Mouse (Mus musculus) brown adipose tissue, adult 24 weeks (tissue): Measurements from ENCODE around the gene Agrn. TPM values are rescaled to one million over a fixed set of nuclear protein-coding genes. Genes with fewer than 3 reads are reported as not detected.

Experiments used
- H3K27ac ChIP-seq: fragments of 200-500 bp; replicated peaks from 2 replicates; pipeline ENCODE4 v1.5.1; 2012; ENCODE audit warnings: low read depth, mild to moderate bottlenecking, low read length
- H3K4me1 ChIP-seq: fragments of 200-500 bp; 2 replicates; pipeline ENCODE4 v1.6.1; 2012; ENCODE audit warnings: low read length, mixed read lengths; ENCODE audit not compliant: control insufficient read depth, insufficient read depth, insufficient read length
- H3K4me3 ChIP-seq: fragments of 200-500 bp; 2 replicates; pipeline ENCODE4 v1.5.1; 2012; ENCODE audit warnings: low read depth, mild to moderate bottlenecking, low read length, moderate library complexity; ENCODE audit not compliant: insufficient read depth
- polyA plus RNA-seq: library from polyadenylated mRNA; stranded (reverse); fragments of >200 nt; gene quantifications from 2 replicates; pipeline ENCODE4 v1.2.4, GENCODE M21; 2012; ENCODE audit not compliant: missing spikeins, insufficient read depth, insufficient read length

Agrn gene
- polyA plus RNA-seq: 9.5 and 18.5 TPM in 2 replicates

GRCm38 (mm10) chr4:156197131-156197828 is at the start of gene Agrn:
TSS of gene Agrn (minus strand) at chr4:156197488.
- H3K27ac ChIP-seq: peak within 1 kb of the TSS; percentile 57; the same call in 1 of the 2 replicates
- H3K4me1 ChIP-seq: peaks cover 5% of the 10 kb centered on the region
- H3K4me3 ChIP-seq: peak within 1 kb of the TSS; percentile 80

GRCm38 (mm10) chr4:156236651-156237447 is 39.6 kb upstream of the Agrn start:
- Histone ChIP-seq H3K4me1 (peaks cover 2% of the 10 kb centered on the region; the same call in 1 of the 2 replicates), H3K4me3 (peak overlapping the region; percentile 96), H3K27ac (no peak overlapping the region)

GRCm38 (mm10) chr4:156235808-156236533 is 38.7 kb upstream of the Agrn start, which contains the start of gene Noc2l:
TSS of gene Noc2l (plus strand) at chr4:156236010.
- Histone ChIP-seq H3K4me1 (peaks cover 2% of the 10 kb centered on the region; the same call in 1 of the 2 replicates), H3K4me3 (peak within 1 kb of the TSS; percentile 96), H3K27ac (peak within 1 kb of the TSS; percentile 45)

- Histone ChIP-seq H3K4me1 (peaks cover 2% of the 10 kb centered on the region; the same call in 1 of the 2 replicates), H3K4me3 (peak overlapping the region; percentile 53), H3K27ac (peak overlapping the region; percentile 23; the same call in 1 of the 2 replicates)
Measured at GRCm38 (mm10) chr4:156235360-156235770, 38.1 kb upstream of the Agrn start.

GRCm38 (mm10) chr4:156234701-156235213 is 37.5 kb upstream of the Agrn start, which contains the start of gene Plekhn1:
TSS of gene Plekhn1 (minus strand) at chr4:156234857.
- peak within 1 kb of the TSS; percentile 89 for H3K4me3 ChIP-seq
- peak within 1 kb of the TSS; percentile 39; the same call in 1 of the 2 replicates for H3K27ac ChIP-seq
- peaks cover 2% of the 10 kb centered on the region; the same call in 1 of the 2 replicates for H3K4me1 ChIP-seq

- Histone ChIP-seq H3K27ac (0 out of 2 replicates have a peak overlapping the region, but pooled peaks have one; percentile 39), H3K4me3 (peak overlapping the region; percentile 74), H3K4me1 (peaks cover 2% of the 10 kb centered on the region; the same call in 1 of the 2 replicates)
Measured at GRCm38 (mm10) chr4:156234021-156234501, 36.8 kb upstream of the Agrn start.

GRCm38 (mm10) chr4:156228393-156229024 is 31.2 kb upstream of the Agrn start:
- Histone ChIP-seq H3K4me1 (peaks cover 2% of the 10 kb centered on the region; the same call in 1 of the 2 replicates), H3K4me3 (0 out of 2 replicates have a peak overlapping the region, but pooled peaks have one; percentile 6), H3K27ac (no peak overlapping the region)

GRCm38 (mm10) chr4:156227752-156228392 is 30.6 kb upstream of the Agrn start:
- H3K27ac ChIP-seq: no peak overlapping the region
- H3K4me1 ChIP-seq: peaks cover 2% of the 10 kb centered on the region; the same call in 1 of the 2 replicates
- peak overlapping the region; percentile 6; the same call in 1 of the 2 replicates for H3K4me3 ChIP-seq

GRCm38 (mm10) chr4:156224276-156224675 is 27.0 kb upstream of the Agrn start:
- H3K27ac ChIP-seq: no peak overlapping the region
- H3K4me1 ChIP-seq: peaks cover 5% of the 10 kb centered on the region; the same call in 1 of the 2 replicates
- no peak overlapping the region for H3K4me3 ChIP-seq

GRCm38 (mm10) chr4:156219936-156220335 is 22.6 kb upstream of the Agrn start:
- H3K4me1 ChIP-seq: peaks cover 13% of the 10 kb centered on the region
- peak overlapping the region; percentile 51 for H3K27ac ChIP-seq
- H3K4me3 ChIP-seq: peak overlapping the region; percentile 12; the same call in 1 of the 2 replicates

- Histone ChIP-seq H3K27ac (no peak overlapping the region), H3K4me3 (peak overlapping the region; percentile 52; the same call in 1 of the 2 replicates)
Measured at GRCm38 (mm10) chr4:156217838-156218237, 20.6 kb upstream of the Agrn start.

GRCm38 (mm10) chr4:156217022-156217669 is 19.9 kb upstream of the Agrn start:
- H3K4me1 ChIP-seq: peaks cover 13% of the 10 kb centered on the region
- peak overlapping the region; percentile 99 for H3K27ac ChIP-seq
- H3K4me3 ChIP-seq: peak overlapping the region; percentile 52

More at GRCm38 (mm10) chr4:156217838-156218237, 20.6 kb upstream of the Agrn start:
- H3K4me1 ChIP-seq: peaks cover 13% of the 10 kb centered on the region

- Histone ChIP-seq H3K4me1 (peaks cover 13% of the 10 kb centered on the region), H3K4me3 (peak overlapping the region; percentile 60), H3K27ac (peak overlapping the region; percentile 99)
Measured at GRCm38 (mm10) chr4:156216196-156216595, 18.9 kb upstream of the Agrn start.
